Mouse (Mus musculus) liver, postnatal 0 days (tissue): ENCODE results near the gene Ptprd.

Experiments
- CTCF ChIP-seq: sonication (generic); IDR thresholded peaks from 2 replicates; pipeline ENCODE4 v1.5.1; 2016; ENCODE audit warnings: antibody characterized with exemption, low read depth
- EP300 ChIP-seq: IDR thresholded peaks from 2 replicates; pipeline ENCODE4 v1.6.1; 2016; ENCODE audit warnings: antibody characterized with exemption, low read depth, mild to moderate bottlenecking

DNA sequence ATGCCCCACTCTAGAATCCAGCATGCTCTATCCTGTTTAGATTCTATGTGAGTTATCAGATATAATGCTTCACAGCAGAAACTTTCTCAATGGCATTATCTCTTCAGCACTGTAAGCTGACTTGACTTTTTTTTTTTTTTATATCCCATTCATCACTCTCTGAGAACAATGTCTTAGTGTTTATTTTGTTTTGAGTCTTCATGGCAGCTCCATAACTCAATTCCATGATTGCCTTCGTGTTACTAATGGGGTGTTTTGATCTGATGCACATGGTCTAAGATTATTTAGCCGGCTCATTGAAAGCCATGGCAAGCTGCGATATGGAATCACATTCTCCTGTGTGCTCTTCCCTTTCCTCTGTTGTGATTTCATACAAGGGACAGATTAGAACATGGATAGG is 1555.0 kb downstream of the Ptprd start:
- no peak for TF ChIP-seq CTCF
- TF ChIP-seq EP300 = no peak
